Mouse (Mus musculus) cortical plate, adult 2 months (tissue): ENCODE data around the gene Fbxl4. TPM values are rescaled to one million over a fixed set of nuclear protein-coding genes. Genes with fewer than 3 reads are reported as not detected.

ENCODE experiments used
- H3K27ac ChIP-seq: fragments of 200-500 bp; 2 replicates; pipeline ENCODE4 v1.5.1; 2012; ENCODE audit warnings: low read length, control low read depth, inconsistent platforms; ENCODE audit not compliant: insufficient read depth
- H3K4me1 ChIP-seq: fragments of 200-500 bp; 2 replicates; pipeline ENCODE4 v1.6.1; 2011; ENCODE audit warnings: low read length; ENCODE audit not compliant: control insufficient read depth, insufficient read depth
- H3K4me3 ChIP-seq: fragments of 200-500 bp; 2 replicates; pipeline ENCODE4 v1.5.1; 2011; ENCODE audit warnings: mild to moderate bottlenecking, low read length, control low read depth; ENCODE audit not compliant: insufficient read depth
- CTCF ChIP-seq: fragments of 200-500 bp; IDR thresholded peaks from 2 replicates; pipeline ENCODE4 v1.5.1; 2011; ENCODE audit warnings: mild to moderate bottlenecking, control low read depth, low read length; ENCODE audit not compliant: insufficient read depth; ENCODE audit errors: extremely low read depth
- POLR2A ChIP-seq: fragments of 200-500 bp; IDR thresholded peaks from 2 replicates; pipeline ENCODE4 v1.6.1; 2011; ENCODE audit warnings: mild to moderate bottlenecking, low read length, control low read depth; ENCODE audit not compliant: insufficient read depth; ENCODE audit errors: extremely low read depth
- polyA plus RNA-seq: library from polyadenylated mRNA; depleted of rRNA; stranded (reverse); fragments of >200 nt; gene quantifications from 2 replicates; pipeline ENCODE4 v1.2.3, GENCODE M21; 2012

Gene Fbxl4
- polyA plus RNA-seq, 1 experiment: 18.0 TPM

DNA sequence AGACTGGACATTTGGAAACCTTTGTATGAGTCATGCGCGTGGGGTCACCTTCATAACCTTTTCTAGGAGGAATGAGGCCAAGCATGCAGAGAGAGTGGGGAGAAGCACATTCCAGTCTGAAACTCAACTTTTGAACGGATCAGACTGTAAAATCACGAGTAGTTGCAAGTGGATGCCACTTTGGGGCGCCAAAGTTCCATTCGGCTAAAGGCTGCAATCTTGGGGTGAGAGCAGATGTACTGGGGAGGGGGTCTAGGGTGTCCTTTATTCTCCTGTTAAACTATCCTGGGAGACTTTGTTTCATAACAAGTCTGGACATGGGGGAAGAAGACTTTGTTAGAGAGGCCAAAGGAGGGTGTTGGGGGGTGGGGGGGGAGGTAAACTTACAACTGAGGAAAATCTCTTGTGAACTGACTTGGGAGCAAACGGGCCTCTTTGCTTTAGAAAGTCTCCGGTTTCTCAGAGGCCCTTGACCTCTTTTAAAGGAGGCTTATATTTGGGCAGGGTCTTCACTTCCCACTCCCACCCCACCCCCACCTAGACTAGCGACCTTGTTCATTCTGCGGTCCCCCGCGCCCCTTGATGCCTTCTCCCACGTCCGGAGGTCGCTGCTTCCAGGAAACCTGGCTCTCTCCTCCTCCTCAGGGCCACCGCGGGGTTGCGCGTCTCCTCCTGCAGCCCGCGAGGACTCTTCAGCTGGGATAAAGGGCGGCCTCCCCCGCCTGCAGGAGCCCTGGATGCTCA, 119.8 kb downstream of the Fbxl4 start:
- Histone ChIP-seq H3K4me1 (no peaks in the 10 kb centered on the region), H3K4me3 (peak overlapping the region; percentile 50), H3K27ac (no peak overlapping the region)
- no peak for TF ChIP-seq POLR2A
- peak; percentile 87 for TF ChIP-seq CTCF

GRCm38 (mm10) chr4:22477711-22478230, 120.4 kb downstream of the Fbxl4 start:
- TF ChIP-seq POLR2A (no peak), CTCF (no peak)
- Histone ChIP-seq H3K27ac (0 out of 2 replicates have a peak overlapping the region, but pooled peaks have one; percentile 10), H3K4me3 (peak overlapping the region; percentile 50), H3K4me1 (no peaks in the 10 kb centered on the region)

DNA sequence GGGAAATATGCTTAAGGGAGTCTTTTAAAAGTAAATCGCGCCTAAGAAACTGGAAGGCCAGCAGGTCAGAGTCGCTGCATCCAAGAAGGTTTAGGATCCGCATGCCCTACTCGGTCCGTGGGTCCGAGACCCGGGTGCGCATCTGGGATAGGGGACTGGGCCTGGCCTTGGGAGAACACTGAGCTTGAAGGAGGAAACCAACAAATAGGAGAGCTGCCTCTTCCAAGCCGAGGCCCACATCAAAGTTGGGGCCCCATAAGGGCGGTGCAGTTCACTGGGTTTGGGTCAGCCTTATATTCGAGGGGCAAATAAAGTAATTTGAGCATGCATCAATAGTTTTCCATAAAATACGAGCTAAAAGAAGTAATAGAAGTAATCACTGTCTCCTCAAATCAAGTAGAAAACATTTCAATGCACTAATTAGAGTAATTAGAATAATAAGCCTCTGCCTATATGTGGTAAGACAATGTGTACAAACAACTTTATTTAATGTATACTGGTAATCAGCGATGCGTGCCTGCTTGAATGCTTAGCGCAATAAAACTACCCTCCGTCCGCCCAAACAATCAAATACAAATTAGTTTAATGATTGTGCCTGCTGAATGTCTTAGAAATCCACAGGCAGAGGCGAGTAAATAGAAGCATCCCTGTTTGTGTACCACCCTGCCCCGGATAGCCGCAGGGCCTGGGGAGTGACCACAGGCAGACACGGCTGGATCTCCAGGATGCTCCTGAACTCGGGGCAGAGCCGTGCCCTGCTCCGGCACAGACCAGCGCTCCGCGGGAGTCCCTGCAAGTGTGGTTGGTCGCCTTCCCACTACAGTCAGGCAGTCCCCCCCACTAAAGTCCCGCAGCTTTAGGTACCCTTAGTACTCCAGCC, 121.4 kb downstream of the Fbxl4 start:
- Histone ChIP-seq H3K27ac (peak overlapping the region; percentile 75), H3K4me3 (peak overlapping the region; percentile 26; the same call in 1 of the 2 replicates), H3K4me1 (no peaks in the 10 kb centered on the region; the same call in 1 of the 2 replicates)
- TF ChIP-seq CTCF (no peak), POLR2A (no peak)

DNA sequence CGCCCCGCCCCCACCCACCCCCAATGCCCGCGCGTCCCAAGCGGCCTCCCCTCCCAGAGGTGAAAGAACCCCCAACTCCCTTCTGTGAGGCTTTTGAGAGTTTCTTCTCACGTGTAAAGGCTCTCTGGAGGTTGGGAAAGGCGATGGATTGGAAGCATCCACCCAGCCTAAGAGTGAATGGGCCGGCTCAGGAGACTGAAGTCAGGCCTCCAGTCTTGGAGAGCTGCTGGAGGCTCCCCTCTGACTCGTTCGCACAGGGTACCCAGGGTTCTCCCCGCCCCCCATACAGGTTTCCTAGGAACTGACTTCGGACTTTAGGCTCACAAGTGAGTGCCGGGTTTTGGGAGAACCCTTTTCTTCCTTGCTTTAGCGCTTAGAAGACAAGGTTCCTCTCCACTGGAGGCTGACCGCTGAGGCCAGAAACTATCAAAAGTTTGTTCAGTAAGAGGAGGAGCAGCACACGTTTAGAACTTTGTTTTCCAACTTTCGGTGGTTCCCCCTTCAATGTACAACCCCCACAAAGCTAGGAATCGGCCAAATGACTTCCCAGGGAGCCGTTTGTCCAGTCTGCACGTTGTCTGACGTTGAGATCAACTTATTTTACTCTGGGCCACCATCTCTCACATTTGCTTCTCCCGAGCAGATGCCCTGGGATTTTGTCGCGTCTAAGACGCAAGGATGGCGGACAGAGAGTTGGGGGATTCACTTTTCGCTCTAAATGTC, 122.2 kb downstream of the Fbxl4 start:
- no peak for TF ChIP-seq CTCF
- no peak for TF ChIP-seq POLR2A
- Histone ChIP-seq H3K4me3 (peak overlapping the region; percentile 24; the same call in 1 of the 2 replicates), H3K27ac (peak overlapping the region; percentile 52; the same call in 1 of the 2 replicates), H3K4me1 (no peaks in the 10 kb centered on the region; the same call in 1 of the 2 replicates)

- Histone ChIP-seq H3K4me1 (no peaks in the 10 kb centered on the region; the same call in 1 of the 2 replicates), H3K27ac (peak overlapping the region; percentile 52), H3K4me3 (peak overlapping the region; percentile 24; the same call in 1 of the 2 replicates)
- no peak for TF ChIP-seq POLR2A
- no peak for TF ChIP-seq CTCF
Measured at GRCm38 (mm10) chr4:22480091-22480857, 122.9 kb downstream of the Fbxl4 start.

- Histone ChIP-seq H3K27ac (no peak overlapping the region), H3K4me1 (no peaks in the 10 kb centered on the region; the same call in 1 of the 2 replicates), H3K4me3 (no peak overlapping the region; the same call in 1 of the 2 replicates)
- TF ChIP-seq CTCF (no peak), POLR2A (no peak)
Measured at GRCm38 (mm10) chr4:22480858-22481205, 123.5 kb downstream of the Fbxl4 start.

GRCm38 (mm10) chr4:22482118-22482517, 124.8 kb downstream of the Fbxl4 start:
- no peak overlapping the region for H3K27ac ChIP-seq
- no peak overlapping the region; the same call in 1 of the 2 replicates for H3K4me3 ChIP-seq
- TF ChIP-seq CTCF: no peak
- no peak for TF ChIP-seq POLR2A
- no peaks in the 10 kb centered on the region; the same call in 1 of the 2 replicates for H3K4me1 ChIP-seq

DNA sequence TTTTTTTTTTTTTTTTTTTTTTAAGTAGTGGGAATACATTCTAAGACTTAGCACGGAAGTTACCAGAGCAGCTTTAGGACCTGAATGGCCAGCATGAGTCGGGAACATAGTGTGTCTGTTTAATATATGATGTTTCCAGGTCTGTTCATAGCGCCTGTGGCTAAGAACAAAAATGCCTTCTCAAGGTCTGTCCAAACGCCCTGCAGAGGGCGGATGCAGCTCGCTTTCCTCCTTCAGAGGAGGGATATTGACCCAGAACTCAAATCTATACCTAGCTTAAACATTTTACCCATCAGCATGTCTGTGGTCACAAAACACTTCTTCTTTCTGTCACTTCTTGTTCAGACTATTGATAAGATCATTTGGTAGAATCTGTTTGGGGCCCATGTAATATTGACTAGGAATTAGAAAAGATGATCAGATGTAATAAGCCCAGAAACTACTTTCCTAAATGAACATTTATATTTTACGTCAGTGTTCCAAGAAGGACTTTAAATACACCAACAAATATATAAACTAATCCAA, 125.5 kb downstream of the Fbxl4 start:
- peak; percentile 18; the same call in 1 of the 2 replicates for TF ChIP-seq CTCF
- no peak for TF ChIP-seq POLR2A
- Histone ChIP-seq H3K4me3 (peak overlapping the region; percentile 37; the same call in 1 of the 2 replicates), H3K27ac (no peak overlapping the region), H3K4me1 (no peaks in the 10 kb centered on the region; the same call in 1 of the 2 replicates)
